Mouse (Mus musculus) liver, embryonic 14.5 days (tissue): ENCODE measurements around the gene H2al1c.

ENCODE experiments used
- CTCF ChIP-seq: IDR thresholded peaks from 2 replicates; pipeline ENCODE4 v1.5.1; 2016; ENCODE audit warnings: antibody characterized with exemption, low read depth, control low read depth
- EP300 ChIP-seq: IDR thresholded peaks from 2 replicates; pipeline ENCODE4 v1.6.1; 2016; ENCODE audit warnings: antibody characterized with exemption, low read depth

GRCm38 (mm10) chrX:11267791-11268190 is 37.7 kb upstream of the H2al1c start:
- TF ChIP-seq EP300 (no peak), CTCF (no peak)
